Mouse (Mus musculus): ENCODE measurements around the gene Trappc11.
A peak's percentile ranks its signal among the peaks of the same experiment; 100 is the strongest.

The Trappc11 gene

GRCm38 (mm10) chr8:47533344-47534125 is at the start of gene Trappc11, which contains the start of gene Rwdd4a:
Gene Trappc11, minus strand, starts transcription at chr8:47533470.
Gene Rwdd4a, plus strand, starts transcription at chr8:47533664.
- DNase-seq = peak; percentile 98

DNA sequence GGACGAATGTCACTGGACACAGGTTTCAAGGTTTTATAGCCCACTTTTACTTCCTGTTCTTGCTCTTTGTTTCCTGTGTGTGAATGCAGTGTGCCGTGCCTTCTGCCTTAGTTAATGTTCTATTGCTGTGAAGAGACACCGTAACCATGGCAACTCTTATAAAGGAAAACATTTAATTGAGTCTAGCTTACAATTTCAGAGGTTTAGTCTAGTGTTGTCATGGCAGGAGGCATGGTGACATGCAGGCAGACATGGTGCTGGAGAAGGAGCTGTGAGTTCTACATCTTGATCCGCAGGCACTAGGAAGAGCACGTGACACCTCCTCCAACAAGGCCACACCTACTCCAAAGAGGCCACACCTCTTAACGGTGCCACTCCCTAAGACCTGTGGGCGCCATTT is 48.2 kb upstream of the Trappc11 start:
- no peak for DNase-seq

DNA sequence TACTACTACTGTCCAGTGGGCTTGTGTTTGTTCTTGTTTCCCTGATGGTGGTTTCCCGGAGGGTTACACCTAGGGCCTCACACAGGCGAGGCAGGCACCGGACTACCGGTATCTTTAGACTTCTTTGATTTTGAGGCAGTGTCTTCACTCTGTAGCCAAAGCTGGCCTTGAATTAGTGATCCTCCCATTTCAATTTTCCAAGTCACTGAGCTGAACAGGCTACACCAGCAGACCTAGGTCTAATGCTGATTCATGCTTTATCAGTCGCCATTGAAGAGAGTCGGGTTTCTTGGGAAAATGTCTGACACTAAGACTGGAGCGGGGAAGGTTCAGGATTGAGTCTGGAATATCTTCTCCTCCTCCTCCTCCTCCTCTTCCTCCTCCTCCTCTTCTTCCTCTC is 40.2 kb upstream of the Trappc11 start:
- DNase-seq = no peak

GRCm38 (mm10) chr8:47570161-47570560 is 36.9 kb upstream of the Trappc11 start:
- DNase-seq = no peak

- no peak for DNase-seq
Measured at GRCm38 (mm10) chr8:47568098-47568497, 34.8 kb upstream of the Trappc11 start.

DNA sequence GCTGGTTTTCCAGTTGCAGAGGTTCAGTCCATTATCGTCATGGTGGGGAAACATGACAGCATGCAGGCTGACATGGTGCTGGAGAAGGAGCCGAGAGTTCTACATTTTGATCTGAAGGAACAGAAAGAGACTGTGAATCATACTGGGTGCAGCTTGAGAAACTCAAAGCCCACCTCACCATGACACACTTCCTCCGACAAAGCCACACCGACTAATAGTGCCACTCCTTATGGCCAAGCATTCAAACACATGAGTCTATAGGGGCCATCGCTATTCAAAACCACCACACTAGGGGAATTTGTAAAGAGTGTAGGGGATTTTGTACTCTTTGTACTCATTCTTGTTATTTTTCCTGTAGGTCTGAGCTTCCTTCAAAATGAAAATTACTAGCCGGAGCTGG is 33.3 kb upstream of the Trappc11 start:
- no peak for DNase-seq

DNA sequence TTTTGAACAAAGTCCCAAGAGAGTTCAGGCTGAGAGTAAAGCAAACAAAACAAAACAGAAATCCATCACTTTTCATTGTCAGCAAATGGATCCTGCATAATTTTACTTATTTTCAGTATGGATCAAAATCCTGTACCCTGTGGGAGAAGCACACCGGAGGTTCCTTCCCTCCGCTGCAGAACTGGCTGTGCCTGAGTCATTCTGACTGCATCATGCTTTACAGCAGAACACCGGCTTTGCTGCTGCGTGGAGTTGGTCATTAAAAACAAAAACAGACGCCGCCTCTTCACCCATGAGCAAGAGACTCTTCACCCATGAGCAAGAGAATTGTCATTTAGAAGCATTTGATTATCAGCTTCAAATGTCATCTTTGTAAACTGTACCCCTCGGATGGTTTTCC is 27.5 kb upstream of the Trappc11 start:
- DNase-seq = no peak

DNA sequence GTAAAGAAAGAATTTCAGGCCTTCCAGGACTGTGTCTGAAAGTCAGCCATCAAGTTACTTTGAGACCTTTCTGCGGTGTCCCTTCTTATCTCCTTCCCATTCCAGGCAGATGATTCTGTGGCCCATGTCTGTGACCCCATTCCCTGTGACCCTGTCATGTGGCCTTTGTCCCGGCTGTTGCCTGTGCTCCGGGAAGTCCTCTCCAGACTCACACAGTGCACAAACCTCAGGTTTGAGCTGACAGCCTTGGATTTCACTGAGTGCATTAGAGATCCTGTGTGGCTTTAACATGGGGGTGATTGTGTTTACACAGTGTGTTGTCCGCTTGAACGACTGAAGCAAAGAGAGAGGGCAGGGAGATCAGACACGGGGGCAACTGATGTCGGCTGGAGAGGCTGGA is 25.0 kb upstream of the Trappc11 start:
- no peak for DNase-seq

DNA sequence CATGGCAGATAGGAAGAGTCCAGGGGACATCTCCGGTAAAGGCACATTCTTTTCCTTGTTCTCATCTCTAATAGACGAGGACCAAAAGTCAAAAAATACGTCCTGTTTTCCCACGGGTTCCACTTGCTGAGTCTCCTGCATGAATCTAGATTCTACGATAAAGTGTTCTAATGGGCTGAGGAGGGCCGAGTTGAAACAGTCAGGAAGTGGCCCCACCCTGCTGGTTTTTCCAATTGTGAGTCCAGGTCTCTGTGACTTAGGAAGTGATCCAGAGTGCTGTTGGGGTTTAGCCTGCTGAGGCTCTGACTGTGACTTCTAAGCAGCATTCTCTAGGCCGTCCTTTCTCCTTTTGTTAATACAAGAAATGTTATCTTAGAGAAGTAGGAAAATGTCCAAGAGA is 23.2 kb upstream of the Trappc11 start:
- DNase-seq = no peak

DNA sequence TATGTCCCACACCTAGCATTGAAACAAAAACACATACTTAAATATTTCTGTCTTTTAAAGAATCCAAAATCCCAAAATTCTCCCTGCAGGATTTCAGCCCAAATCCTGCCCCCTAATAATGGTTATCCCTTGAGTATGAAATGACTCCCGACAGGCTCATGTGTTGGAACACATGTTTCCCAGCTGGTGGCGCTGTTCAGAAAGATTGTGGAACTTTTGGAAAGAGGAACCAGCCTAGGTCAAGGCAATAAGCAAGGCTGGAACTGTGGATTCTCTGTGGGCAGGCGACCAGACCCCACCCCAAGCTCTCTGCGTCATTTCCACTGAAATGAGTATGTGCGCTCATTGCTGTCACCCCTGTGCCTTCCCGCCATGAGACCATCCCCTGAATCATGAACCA is 20.3 kb upstream of the Trappc11 start:
- no peak for DNase-seq

GRCm38 (mm10) chr8:47547102-47547501 is 13.8 kb upstream of the Trappc11 start:
- DNase-seq = no peak

GRCm38 (mm10) chr8:47544094-47544493 is 10.8 kb upstream of the Trappc11 start:
- no peak for DNase-seq

DNA sequence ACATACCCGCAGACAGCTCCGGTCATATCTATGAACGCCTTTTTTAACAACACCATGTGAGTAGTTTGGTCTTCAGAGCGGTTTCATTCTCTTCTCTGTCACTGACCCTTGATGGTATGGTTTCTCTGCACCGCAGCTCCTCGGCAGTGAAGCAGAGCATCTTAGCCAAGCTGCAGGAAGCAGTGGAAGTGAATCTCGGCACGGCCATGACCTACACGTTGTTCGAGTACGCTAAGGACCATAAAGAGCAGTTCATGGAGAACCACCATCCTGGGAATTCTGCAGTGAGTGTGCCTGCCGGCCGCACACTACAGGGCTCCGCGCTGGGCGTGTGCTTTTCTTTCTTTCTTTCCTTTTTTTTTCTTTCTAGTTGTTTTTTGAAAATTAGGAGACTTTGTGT is 9.5 kb upstream of the Trappc11 start:
- no peak for DNase-seq

- no peak for DNase-seq
Measured at GRCm38 (mm10) chr8:47538323-47538722, 5.1 kb upstream of the Trappc11 start.

GRCm38 (mm10) chr8:47528094-47528493 is 5.2 kb downstream of the Trappc11 start:
- DNase-seq = no peak

GRCm38 (mm10) chr8:47513601-47514000 is 19.7 kb downstream of the Trappc11 start:
- no peak for DNase-seq

- no peak for DNase-seq
Measured at GRCm38 (mm10) chr8:47510930-47511329, 22.3 kb downstream of the Trappc11 start.

GRCm38 (mm10) chr8:47505431-47505830 is 27.8 kb downstream of the Trappc11 start:
- DNase-seq = no peak

GRCm38 (mm10) chr8:47502546-47502945 is 30.7 kb downstream of the Trappc11 start:
- no peak for DNase-seq

DNA sequence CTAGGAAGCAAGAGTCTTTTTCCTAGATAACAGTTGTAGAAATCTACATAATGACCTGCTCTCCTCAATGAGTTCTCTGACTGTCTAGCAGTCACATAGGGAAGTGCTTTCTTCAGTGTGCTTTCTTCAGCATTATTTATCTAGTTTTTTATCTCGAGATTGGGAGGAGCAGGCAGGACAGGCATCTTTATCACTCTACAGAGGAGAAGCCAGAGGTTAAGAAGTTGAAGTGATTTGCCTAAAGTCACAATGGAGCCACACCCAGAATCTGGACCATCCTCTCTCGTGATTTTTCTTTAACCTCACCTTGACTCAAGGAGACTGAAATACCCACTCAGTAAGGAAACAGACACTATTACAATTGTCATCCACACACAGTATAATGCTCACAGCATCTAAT is 31.3 kb downstream of the Trappc11 start:
- no peak for DNase-seq

GRCm38 (mm10) chr8:47495428-47495827 is 37.8 kb downstream of the Trappc11 start:
- no peak for DNase-seq

GRCm38 (mm10) chr8:47494602-47495153 is 38.6 kb downstream of the Trappc11 start:
- DNase-seq = no peak

DNA sequence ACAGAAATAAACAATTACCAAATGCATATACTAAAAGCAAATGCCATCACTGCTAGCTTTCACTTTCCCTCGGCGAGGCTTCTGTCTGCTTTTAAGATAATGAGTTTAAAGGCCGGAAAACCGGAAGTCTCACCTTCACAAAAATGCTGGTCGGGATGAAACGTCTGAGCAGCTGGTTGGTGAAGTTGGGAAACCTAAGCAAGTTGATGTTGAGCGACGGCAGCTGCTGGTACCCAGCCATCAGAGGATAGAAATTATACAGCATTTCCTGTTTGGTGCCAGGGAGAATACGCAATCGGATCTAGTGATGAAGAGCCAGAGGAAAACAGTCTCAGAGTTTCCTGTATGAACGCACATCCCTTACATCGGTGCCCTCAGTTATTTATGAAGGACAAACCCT is 40.2 kb downstream of the Trappc11 start:
- DNase-seq = no peak

- DNase-seq = no peak
Measured at GRCm38 (mm10) chr8:47487231-47487630, 46.0 kb downstream of the Trappc11 start.
